8 mouse cellular contexts compared by ENCODE assay signal in the genomic region with DNA sequence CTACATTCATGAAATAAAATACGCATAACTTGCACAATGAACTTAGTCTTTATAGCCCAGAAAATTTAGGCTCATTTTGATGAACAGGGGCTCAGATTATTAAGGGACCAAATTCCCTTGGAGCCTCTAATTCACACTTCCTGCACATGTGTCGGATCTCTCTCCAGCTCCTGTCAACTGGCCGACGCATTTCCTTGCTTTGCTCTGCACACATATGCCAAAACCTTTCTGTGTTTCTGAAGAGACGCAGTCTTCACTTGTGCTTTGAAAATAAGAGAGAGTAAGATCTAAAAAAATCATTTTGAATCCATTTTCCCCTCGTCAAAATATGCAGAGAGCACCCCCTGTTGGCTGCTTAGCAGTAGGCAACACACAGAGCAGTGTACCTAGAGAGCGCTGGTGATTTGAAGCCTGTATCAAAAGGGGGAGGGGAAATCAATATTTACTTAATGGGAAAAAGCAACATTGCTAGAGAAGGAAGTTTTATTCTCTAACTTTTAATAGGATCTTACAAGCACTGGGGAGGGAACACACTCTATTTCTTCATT. TPM values are rescaled to one million over a fixed set of nuclear protein-coding genes. Genes with fewer than 3 reads are reported as not detected.
DNase-seq lines count a peak whose midpoint lies in the region; ATAC-seq lines count a peak whose summit lies in the region.

No protein-coding gene starts in this region.

- no peak overlapping the region for H3K4me3 ChIP-seq in neural tube, embryonic 14.5 days (ENCODE audit: low read depth, low read length)

- no peaks in the 10 kb centered on the region for H3K4me1 ChIP-seq in neural tube, embryonic 14.5 days (ENCODE audit: control insufficient read depth, insufficient read depth, low read length)

- H3K9ac ChIP-seq in neural tube, embryonic 14.5 days (replicated peaks; ENCODE audit: low read depth, low read length) = no peak overlapping the region

- H3K27me3 ChIP-seq in neural tube, embryonic 14.5 days (ENCODE audit: control insufficient read depth, insufficient read depth, low read length) = no peaks in the 10 kb centered on the region

- peak; percentile 5 for DNase-seq in gastrocnemius, postnatal 10 days
- DNase-seq in gastrocnemius, adult 8-10 months (ENCODE audit: low spot score in 2 of 2) = no peak
- peak; percentile 44 for DNase-seq in A20 (ENCODE audit: low read depth, low spot score)
- peak; percentile 16 to 21 for DNase-seq in cerebellum, postnatal 36 days
- peak; percentile 50 to 54 for DNase-seq in left cerebral cortex, postnatal 36 days (ENCODE audit: low spot score in 2 of 2)
- DNase-seq in thymus, postnatal 14 days = no peak

- H3K4me2 ChIP-seq in neural tube, embryonic 14.5 days (ENCODE audit: low read depth, low read length) = no peak overlapping the region

- H3K36me3 ChIP-seq in neural tube, embryonic 14.5 days (ENCODE audit: control insufficient read depth, insufficient read depth, low read length) = no peaks in the 10 kb centered on the region

- 33% methylated on average over 7 of the region's 7 CpGs for WGBS in neural tube, embryonic 14.5 days

- ATAC-seq in hematopoietic stem cell, adult 5-6 weeks (replicated peaks in 1 of 2; ENCODE audit: insufficient read depth in 1 of 2, low FRiP score in 2 of 2, low TSS enrichment in 1 of 2, low read depth in 1 of 2, poor library complexity in 2 of 2, severe bottlenecking in 2 of 2) = peak; percentile 48 to 76; a peak in 3 of 4 replicates
- ATAC-seq in neural tube, embryonic 14.5 days (ENCODE audit: low read depth) = peak; percentile 85

- no peaks in the 10 kb centered on the region for H3K9me3 ChIP-seq in neural tube, embryonic 14.5 days (ENCODE audit: control insufficient read depth, low read length)

- no peak overlapping the region for H3K27ac ChIP-seq in neural tube, embryonic 14.5 days (ENCODE audit: low read depth, low read length)

- intact Hi-C loops in left cerebral cortex, postnatal 36 days (cut with DNase I) = loop anchor here (2.0 to 5.0 kb wide), 2 partner anchors 576 to 642 kb away; no protein-coding TSS in a partner anchor

RNA-seq across cellular contexts. Expression of a gene that starts 18.5 kb away (rescaled TPM):
- 10 to 100 TPM; 33.6 to 34.5 TPM for total RNA-seq in gastrocnemius, postnatal 10 days (2021)
- total RNA-seq in gastrocnemius, adult 8-10 months (2022) = 10 to 100 TPM; 32.6 to 38.2 (median 35.6) TPM
- 63.6 and 72.4 TPM in 2 replicates for total RNA-seq in hematopoietic stem cell, adult 5-6 weeks (2017)
- 100 to 1,000 TPM; 146 to 150 TPM for total RNA-seq in left cerebral cortex, postnatal 36 days (2021)
- polyA plus RNA-seq in neural tube, embryonic 14.5 days (2014; fragmentation: Nextera tagmentation; extraction: Ambion mirVana) = 131 and 146 TPM in 2 replicates

Comparison
In these comparisons a context has a peak if more than half of its experiments do, and no peak if none do; other contexts are left out.
1. DNase-seq: peak in gastrocnemius, postnatal 10 days (single experiment), A20 (single experiment), cerebellum, postnatal 36 days (2 of 2) and left cerebral cortex, postnatal 36 days (2 of 2); none in gastrocnemius, adult 8-10 months (0 of 2) and thymus, postnatal 14 days (single experiment).